Mouse (Mus musculus): ENCODE results near the gene Sirt4. TPM values are rescaled to one million over a fixed set of nuclear protein-coding genes. Genes with fewer than 3 reads are reported as not detected.

Sirt4 gene
- polyA plus RNA-seq, 1 experiment from 2014 or later: 23.5 TPM

DNA sequence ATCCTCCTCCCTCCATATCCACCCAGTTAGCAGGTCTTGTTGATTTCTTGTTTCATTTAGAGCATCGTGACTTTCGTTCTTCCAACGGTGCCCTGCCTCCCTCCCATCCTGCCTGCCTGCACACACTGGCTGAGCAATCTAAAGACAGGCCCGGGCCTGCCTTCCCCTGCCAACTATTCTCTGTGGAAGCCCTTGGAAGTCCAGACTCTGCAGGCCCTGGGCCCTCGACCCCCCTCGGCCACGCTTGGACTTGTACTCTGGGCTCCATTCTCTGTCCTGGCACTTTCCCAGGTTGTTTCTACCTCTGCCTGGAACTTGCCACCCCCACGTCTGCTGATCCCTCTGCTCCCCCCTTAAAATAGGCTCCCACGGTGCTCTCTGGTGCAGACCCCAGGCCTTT, 41.4 kb upstream of the Sirt4 start:
- Histone ChIP-seq H3K4me1 (ENCODE audit: control insufficient read depth, insufficient read depth, low read length) (peaks cover 59% of the 10 kb centered on the region), H3K27ac (ENCODE audit: low read length) (peak overlapping the region; percentile 30; the same call in 1 of the 2 replicates), H3K36me3 (ENCODE audit: control insufficient read depth, insufficient read depth, low read length) (no peaks in the 10 kb centered on the region), H3K4me3 (ENCODE audit: low read depth, low read length) (no peak overlapping the region), H3K9ac (replicated peaks; ENCODE audit: low read depth, low read length) (no peak overlapping the region), H3K4me2 (replicated peaks; ENCODE audit: low read depth, low read length) (no peak overlapping the region), H3K27me3 (ENCODE audit: control insufficient read depth, insufficient read depth, low read length) (no peaks in the 10 kb centered on the region), H3K9me3 (ENCODE audit: control insufficient read depth, low read depth, low read length) (no peaks in the 10 kb centered on the region)
- ATAC-seq (ENCODE audit: insufficient number of reproducible peaks, insufficient read depth, low FRiP score, low read depth): no peak
- WGBS: 75% methylated on average over 9 of the region's 9 CpGs

DNA sequence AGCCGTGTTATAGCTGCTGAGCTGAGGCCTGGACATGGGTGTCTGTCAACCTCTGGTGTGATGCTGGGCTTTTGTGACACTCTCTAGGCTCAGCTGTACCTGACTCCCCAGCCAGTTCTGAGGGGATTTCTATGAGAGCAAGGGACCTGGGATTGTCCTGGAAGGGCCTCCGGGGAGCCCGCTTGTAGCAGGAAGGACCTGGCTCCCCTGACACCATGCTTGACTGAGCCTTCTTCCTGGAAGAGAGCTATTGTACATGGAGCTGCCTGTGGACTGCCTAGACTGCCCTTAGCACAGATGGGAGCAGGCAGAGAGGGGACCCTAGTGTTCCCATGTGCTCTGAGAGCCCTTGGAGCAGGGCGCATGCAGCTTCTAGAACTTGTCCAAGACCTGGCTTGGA, 40.9 kb upstream of the Sirt4 start:
- 92% methylated on average over 4 of the region's 4 CpGs for WGBS
- no peak overlapping the region for H3K4me2 ChIP-seq (replicated peaks; ENCODE audit: low read depth, low read length)
- H3K9me3 ChIP-seq (ENCODE audit: control insufficient read depth, low read depth, low read length): no peaks in the 10 kb centered on the region
- H3K27me3 ChIP-seq (ENCODE audit: control insufficient read depth, insufficient read depth, low read length): no peaks in the 10 kb centered on the region
- no peak overlapping the region for H3K9ac ChIP-seq (replicated peaks; ENCODE audit: low read depth, low read length)
- H3K4me3 ChIP-seq (ENCODE audit: low read depth, low read length): no peak overlapping the region
- no peak for ATAC-seq (ENCODE audit: insufficient number of reproducible peaks, insufficient read depth, low FRiP score, low read depth)
- peaks cover 54% of the 10 kb centered on the region for H3K4me1 ChIP-seq (ENCODE audit: control insufficient read depth, insufficient read depth, low read length)
- H3K36me3 ChIP-seq (ENCODE audit: control insufficient read depth, insufficient read depth, low read length): no peaks in the 10 kb centered on the region
- H3K27ac ChIP-seq (ENCODE audit: low read length): peak overlapping the region; percentile 28; the same call in 1 of the 2 replicates

DNA sequence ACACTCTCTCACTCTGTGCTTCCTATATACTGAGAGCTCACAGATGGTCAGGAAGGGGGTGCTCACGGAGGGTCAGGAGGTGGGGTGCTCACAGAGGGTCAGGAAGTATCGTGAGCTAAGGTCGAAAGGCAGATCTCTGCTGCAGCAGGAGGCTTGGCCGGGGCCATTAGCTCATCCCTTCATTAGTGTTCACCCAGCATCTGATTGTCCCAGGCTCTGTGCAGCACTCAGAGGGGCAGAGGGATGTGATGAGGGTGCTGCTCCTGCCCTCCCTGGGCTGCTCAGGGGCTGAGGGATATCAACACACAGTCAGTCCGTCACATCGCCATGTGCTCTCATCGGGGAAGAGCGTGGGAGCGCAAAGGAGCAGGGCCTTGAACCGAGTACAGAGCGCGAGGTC, 39.9 kb upstream of the Sirt4 start:
- Histone ChIP-seq H3K36me3 (ENCODE audit: control insufficient read depth, insufficient read depth, low read length) (no peaks in the 10 kb centered on the region), H3K9me3 (ENCODE audit: control insufficient read depth, low read depth, low read length) (no peaks in the 10 kb centered on the region), H3K4me2 (replicated peaks; ENCODE audit: low read depth, low read length) (peak overlapping the region; percentile 36; the same call in 1 of the 2 replicates), H3K4me1 (ENCODE audit: control insufficient read depth, insufficient read depth, low read length) (peaks cover 47% of the 10 kb centered on the region), H3K4me3 (ENCODE audit: low read depth, low read length) (no peak overlapping the region), H3K9ac (replicated peaks; ENCODE audit: low read depth, low read length) (no peak overlapping the region), H3K27ac (ENCODE audit: low read length) (0 out of 2 replicates have a peak overlapping the region, but pooled peaks have one; percentile 28), H3K27me3 (ENCODE audit: control insufficient read depth, insufficient read depth, low read length) (no peaks in the 10 kb centered on the region)
- ATAC-seq (ENCODE audit: insufficient number of reproducible peaks, insufficient read depth, low FRiP score, low read depth): no peak
- WGBS: 39% methylated on average over 12 of the region's 12 CpGs

DNA sequence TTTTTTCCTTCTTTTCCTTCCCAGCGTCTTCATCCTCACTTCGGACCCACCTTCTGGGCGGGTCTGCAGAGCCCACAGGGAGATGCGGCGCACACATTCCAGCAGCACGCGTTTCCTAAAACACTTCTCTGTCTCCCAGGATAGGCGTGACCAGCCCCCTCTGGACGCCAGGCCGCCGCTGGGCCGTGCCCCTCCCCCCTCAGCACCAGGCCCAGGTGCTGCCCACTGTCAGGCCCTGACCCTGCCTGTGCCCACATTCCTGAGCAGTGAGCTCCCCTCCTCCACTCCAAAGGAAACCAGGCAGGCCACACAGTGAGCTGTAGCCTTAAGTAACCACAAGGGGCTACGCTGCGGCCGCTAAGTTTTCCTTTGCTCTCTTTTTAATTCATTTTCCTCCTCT, 39.4 kb upstream of the Sirt4 start:
- Histone ChIP-seq H3K9me3 (ENCODE audit: control insufficient read depth, low read depth, low read length) (no peaks in the 10 kb centered on the region), H3K4me1 (ENCODE audit: control insufficient read depth, insufficient read depth, low read length) (peaks cover 42% of the 10 kb centered on the region), H3K4me3 (ENCODE audit: low read depth, low read length) (no peak overlapping the region), H3K36me3 (ENCODE audit: control insufficient read depth, insufficient read depth, low read length) (no peaks in the 10 kb centered on the region), H3K27ac (ENCODE audit: low read length) (peak overlapping the region; percentile 28; the same call in 1 of the 2 replicates), H3K4me2 (replicated peaks; ENCODE audit: low read depth, low read length) (peak overlapping the region; percentile 36), H3K9ac (replicated peaks; ENCODE audit: low read depth, low read length) (no peak overlapping the region), H3K27me3 (ENCODE audit: control insufficient read depth, insufficient read depth, low read length) (no peaks in the 10 kb centered on the region)
- WGBS: 7% methylated on average over 15 of the region's 15 CpGs
- no peak for ATAC-seq (ENCODE audit: insufficient number of reproducible peaks, insufficient read depth, low FRiP score, low read depth)

DNA sequence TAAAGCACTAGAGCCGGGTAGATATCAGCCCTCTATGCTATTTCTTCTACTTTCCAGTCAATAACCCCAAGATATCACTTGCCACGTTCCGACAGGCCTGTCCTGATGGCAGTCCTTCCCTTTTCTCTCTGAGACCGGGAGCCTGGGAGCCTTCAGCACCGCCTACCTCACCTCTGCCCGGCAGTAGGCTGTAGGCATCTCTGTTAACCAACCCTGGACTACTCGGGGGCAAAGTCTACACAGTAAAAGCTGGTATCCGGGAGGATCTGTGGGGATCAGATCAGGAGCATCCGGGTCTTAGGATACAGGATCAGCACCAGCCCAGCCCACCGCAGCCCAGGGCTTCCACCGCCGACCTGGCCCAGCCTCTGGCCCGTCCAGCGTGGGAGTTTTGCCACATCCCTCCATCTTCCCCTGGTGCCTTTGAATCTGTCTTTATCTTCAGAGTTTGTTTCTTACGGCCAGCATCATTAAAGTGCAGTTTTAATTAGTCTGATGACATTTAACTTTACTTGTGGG, 38.5 kb upstream of the Sirt4 start:
- no peak for ATAC-seq (ENCODE audit: insufficient number of reproducible peaks, insufficient read depth, low FRiP score, low read depth)
- peaks cover 39% of the 10 kb centered on the region for H3K4me1 ChIP-seq (ENCODE audit: control insufficient read depth, insufficient read depth, low read length)
- H3K36me3 ChIP-seq (ENCODE audit: control insufficient read depth, insufficient read depth, low read length): no peaks in the 10 kb centered on the region
- H3K9me3 ChIP-seq (ENCODE audit: control insufficient read depth, low read depth, low read length): no peaks in the 10 kb centered on the region
- no peak overlapping the region for H3K4me3 ChIP-seq (ENCODE audit: low read depth, low read length)
- no peaks in the 10 kb centered on the region for H3K27me3 ChIP-seq (ENCODE audit: control insufficient read depth, insufficient read depth, low read length)
- H3K27ac ChIP-seq (ENCODE audit: low read length): peak overlapping the region; percentile 55; the same call in 1 of the 2 replicates
- no peak overlapping the region for H3K4me2 ChIP-seq (replicated peaks; ENCODE audit: low read depth, low read length)
- WGBS: 73% methylated on average over 15 of the region's 15 CpGs
- no peak overlapping the region for H3K9ac ChIP-seq (replicated peaks; ENCODE audit: low read depth, low read length)

DNA sequence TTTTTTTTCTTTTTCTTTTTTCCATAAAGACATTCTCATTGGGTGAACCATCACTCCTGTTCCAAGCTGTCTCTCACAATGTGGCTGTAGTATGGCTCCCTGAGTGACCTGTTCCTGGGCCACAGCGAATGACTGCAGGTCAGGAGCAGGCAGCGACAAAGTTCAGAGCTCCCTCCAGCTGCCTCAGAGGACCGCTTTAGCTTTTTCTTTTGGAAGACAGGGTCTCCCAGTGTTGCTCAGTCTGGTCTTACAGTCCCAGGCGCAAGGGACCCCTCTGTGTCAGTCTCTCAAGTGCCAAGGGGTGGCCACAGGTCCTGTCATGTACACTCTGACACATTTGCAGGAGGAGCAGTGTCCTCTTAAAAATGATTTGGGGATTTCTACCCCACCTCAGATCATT, 38.0 kb upstream of the Sirt4 start:
- WGBS: 76% methylated on average over 4 of the region's 4 CpGs
- no peak overlapping the region for H3K9ac ChIP-seq (replicated peaks; ENCODE audit: low read depth, low read length)

DNA sequence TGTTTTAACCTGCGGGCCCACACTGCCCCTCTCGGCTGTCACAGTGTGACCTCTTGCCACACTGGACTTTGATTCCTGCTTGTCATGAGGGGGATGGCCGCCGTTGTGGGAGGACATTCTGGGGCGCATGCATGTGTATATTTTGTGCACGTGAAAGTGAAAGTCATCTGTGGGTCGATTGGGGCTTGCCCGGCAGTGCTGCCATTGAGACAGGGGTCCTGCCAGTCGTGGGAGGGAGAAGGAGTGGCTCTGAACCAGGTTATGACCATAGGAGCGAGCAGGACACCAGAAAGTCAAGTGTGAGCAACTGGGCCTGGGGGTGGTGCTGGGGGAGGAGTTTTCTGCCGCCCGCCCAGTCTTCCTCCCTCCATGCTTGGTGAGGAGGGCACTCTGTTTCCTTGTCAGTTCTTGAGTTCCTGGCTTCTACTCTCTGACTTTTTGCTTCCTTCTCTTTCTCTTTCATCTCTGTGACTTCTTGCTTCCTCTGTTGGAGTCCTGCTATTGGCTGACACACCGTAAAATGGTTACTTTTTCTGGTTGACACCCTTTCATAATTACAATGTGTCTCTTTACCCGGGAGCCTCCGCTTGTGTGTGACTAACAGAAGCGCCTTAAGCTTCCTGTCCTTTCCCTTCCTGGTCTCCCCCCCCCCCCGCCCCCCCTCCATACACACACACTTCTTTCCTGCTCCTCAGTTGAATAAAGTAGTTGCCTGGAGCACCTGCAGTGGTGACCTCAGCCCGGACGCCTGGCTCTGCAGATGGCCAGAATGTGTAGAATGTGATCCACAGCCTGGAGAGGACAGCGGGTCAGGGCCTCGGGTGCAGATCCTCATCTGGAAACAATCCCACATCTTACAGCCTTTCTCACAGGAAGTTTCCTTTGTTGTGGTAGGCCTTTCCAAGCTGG, 37.3 kb upstream of the Sirt4 start:
- no peaks in the 10 kb centered on the region for H3K36me3 ChIP-seq (ENCODE audit: control insufficient read depth, insufficient read depth, low read length)
- no peak overlapping the region for H3K4me3 ChIP-seq (ENCODE audit: low read depth, low read length)
- H3K9ac ChIP-seq (replicated peaks; ENCODE audit: low read depth, low read length): no peak overlapping the region
- H3K27me3 ChIP-seq (ENCODE audit: control insufficient read depth, insufficient read depth, low read length): no peaks in the 10 kb centered on the region
- 55% methylated on average over 21 of the region's 21 CpGs for WGBS
- peak overlapping the region; percentile 77 for H3K27ac ChIP-seq (ENCODE audit: low read length)
- no peak for ATAC-seq (ENCODE audit: insufficient number of reproducible peaks, insufficient read depth, low FRiP score, low read depth)
- peaks cover 36% of the 10 kb centered on the region for H3K4me1 ChIP-seq (ENCODE audit: control insufficient read depth, insufficient read depth, low read length)
- H3K9me3 ChIP-seq (ENCODE audit: control insufficient read depth, low read depth, low read length): no peaks in the 10 kb centered on the region
- no peak overlapping the region for H3K4me2 ChIP-seq (replicated peaks; ENCODE audit: low read depth, low read length)

More for the DNA sequence above, 38.0 kb upstream of the Sirt4 start:
- H3K27me3 ChIP-seq (ENCODE audit: control insufficient read depth, insufficient read depth, low read length): no peaks in the 10 kb centered on the region
- H3K4me2 ChIP-seq (replicated peaks; ENCODE audit: low read depth, low read length): no peak overlapping the region
- peaks cover 36% of the 10 kb centered on the region for H3K4me1 ChIP-seq (ENCODE audit: control insufficient read depth, insufficient read depth, low read length)
- peak overlapping the region; percentile 55; the same call in 1 of the 2 replicates for H3K27ac ChIP-seq (ENCODE audit: low read length)
- no peak overlapping the region for H3K4me3 ChIP-seq (ENCODE audit: low read depth, low read length)
- H3K36me3 ChIP-seq (ENCODE audit: control insufficient read depth, insufficient read depth, low read length): no peaks in the 10 kb centered on the region
- ATAC-seq (ENCODE audit: insufficient number of reproducible peaks, insufficient read depth, low FRiP score, low read depth): no peak
- no peaks in the 10 kb centered on the region for H3K9me3 ChIP-seq (ENCODE audit: control insufficient read depth, low read depth, low read length)

DNA sequence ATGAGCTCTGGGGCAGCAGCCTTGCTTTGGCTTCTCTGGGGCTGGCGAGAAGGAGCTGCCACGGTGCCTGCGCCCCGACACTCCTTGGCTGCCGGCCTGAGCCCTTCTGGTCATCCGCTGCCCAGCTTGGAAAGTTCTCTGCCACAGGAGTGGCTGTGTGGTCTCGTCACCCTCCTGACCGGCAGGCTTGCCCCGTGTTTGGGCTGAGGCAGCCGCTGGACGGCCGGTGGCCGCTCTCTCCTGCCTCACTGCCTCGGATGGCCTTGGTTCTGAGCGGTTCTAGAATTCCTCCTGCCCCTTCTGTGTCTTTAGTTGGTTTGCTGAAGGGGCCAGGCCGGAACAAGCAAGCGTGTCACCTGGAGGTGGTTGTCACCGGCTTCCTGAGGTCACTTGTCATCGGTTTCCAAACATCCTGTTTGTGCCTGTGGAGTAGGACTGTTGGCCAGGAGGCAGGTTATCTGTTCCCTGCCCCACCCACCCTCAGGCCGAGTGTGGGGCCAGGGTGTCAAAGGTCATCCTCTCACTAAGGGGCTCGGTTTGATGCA, 35.9 kb upstream of the Sirt4 start:
- H3K27me3 ChIP-seq (ENCODE audit: control insufficient read depth, insufficient read depth, low read length): no peaks in the 10 kb centered on the region
- H3K27ac ChIP-seq (ENCODE audit: low read length): peak overlapping the region; percentile 61; the same call in 1 of the 2 replicates
- H3K4me3 ChIP-seq (ENCODE audit: low read depth, low read length): no peak overlapping the region
- no peak for ATAC-seq (ENCODE audit: insufficient number of reproducible peaks, insufficient read depth, low FRiP score, low read depth)
- 54% methylated on average over 21 of the region's 21 CpGs for WGBS
- H3K9me3 ChIP-seq (ENCODE audit: control insufficient read depth, low read depth, low read length): no peaks in the 10 kb centered on the region
- H3K9ac ChIP-seq (replicated peaks; ENCODE audit: low read depth, low read length): no peak overlapping the region
- no peak overlapping the region; the same call in 1 of the 2 replicates for H3K4me2 ChIP-seq (replicated peaks; ENCODE audit: low read depth, low read length)
- no peaks in the 10 kb centered on the region for H3K36me3 ChIP-seq (ENCODE audit: control insufficient read depth, insufficient read depth, low read length)
- peaks cover 34% of the 10 kb centered on the region for H3K4me1 ChIP-seq (ENCODE audit: control insufficient read depth, insufficient read depth, low read length)

Measured in stomach, embryonic 14.5 days (tissue).